In genomic region chr16:24097596-24097995, GRCm38 (mm10) we compare ENCODE assay signal across 17 mouse cellular contexts.
DNase-seq lines count a peak whose midpoint lies in the region; TF ChIP-seq lines count a peak whose summit lies in the region.
"Had no signal": no experiment of that assay in that cellular context is flagged by ENCODE, and none has a peak within 500 bp of the region (broad histone marks: within the 10 kb centered on the region; RNA-seq: fewer than 3 reads in every experiment).

No protein-coding gene starts in this region.

- peak; percentile 88 for DNase-seq in gastrocnemius, adult 18-20 months (ENCODE audit: low spot score)
- DNase-seq in gastrocnemius, postnatal 4 days (ENCODE audit: low spot score in 2 of 2): no peak
- peak; percentile 48 for DNase-seq in Muller cell, postnatal 12 days (ENCODE audit: inconsistent ontology term)
- peak; percentile 27 for DNase-seq in brain, embryonic 14.5 days (ENCODE audit: low read depth)
- peak; percentile 47 for DNase-seq in gastrocnemius, postnatal 14 days
- no peak for DNase-seq in c-Kit-positive CD71-positive TER-119-positive erythroid progenitor cells, embryonic 14.5 days (ENCODE audit: low spot score)
- no peak for DNase-seq in lung, postnatal 10 days
- DNase-seq: B cell, adult 2 months; cerebellum, adult 11-12 months; cerebellum, adult 9-11 months; kidney, adult 18-20 months; kidney, postnatal 25 days; lung, adult 18-20 months; midbrain, embryonic 14.5 days; right cerebral cortex, postnatal 25 days; thymus, adult 18-20 months; thymus, postnatal 25 days had no signal

- TF ChIP-seq POLR2A in brain, embryonic 14.5 days (IDR thresholded peaks at IDR 0.05; ENCODE audit: borderline replicate concordance, extremely low read depth, insufficient read depth, insufficient read length, poor library complexity, severe bottlenecking): no peak

- TF ChIP-seq CTCF in brain, embryonic 14.5 days (IDR thresholded peaks at IDR 0.05; ENCODE audit: borderline replicate concordance, extremely low read depth, insufficient read depth, insufficient read length): no peak

- intact Hi-C loops in gastrocnemius, postnatal 14 days (cut with DNase I; ENCODE audit: low total_unique reads): no loop called here

Comparison
In these comparisons a context has a peak if more than half of its experiments do, and no peak if none do; other contexts are left out.
1. DNase-seq: peak in gastrocnemius, adult 18-20 months (single experiment), Muller cell, postnatal 12 days (single experiment), brain, embryonic 14.5 days (single experiment) and gastrocnemius, postnatal 14 days (single experiment); none in gastrocnemius, postnatal 4 days (0 of 2), c-Kit-positive CD71-positive TER-119-positive erythroid progenitor cells, embryonic 14.5 days (single experiment) and lung, postnatal 10 days (single experiment).